Mouse (Mus musculus) limb, embryonic 11.5 days (tissue): ENCODE results near the gene Cpeb3. TPM values are rescaled to one million over a fixed set of nuclear protein-coding genes. Genes with fewer than 3 reads are reported as not detected.

Source experiments
- ATAC-seq: fragments of 200-750 bp; cut with Nextera tagmentation; 2 replicates; pipeline ENCODE4 v1.8.0; 2017; ENCODE audit warnings: low read depth; ENCODE audit not compliant: insufficient number of reproducible peaks, low FRiP score, low TSS enrichment
- DNase-seq: peaks from one replicate; pipeline ENCODE4 v3.0.0-alpha.2; 2015; ENCODE audit warnings: low spot score
- H3K27ac ChIP-seq: fragments of 300-500 bp; sonication (generic); replicated peaks from 2 replicates; pipeline ENCODE4 v1.5.1; 2014; ENCODE audit warnings: low read depth, mild to moderate bottlenecking, low read length
- H3K27me3 ChIP-seq: fragments of 300-500 bp; sonication (generic); 2 replicates; pipeline ENCODE4 v1.6.1; 2014; ENCODE audit warnings: mild to moderate bottlenecking, low read length, mixed read lengths; ENCODE audit not compliant: control insufficient read depth, insufficient read depth
- H3K36me3 ChIP-seq: fragments of 300-500 bp; sonication (generic); 2 replicates; pipeline ENCODE4 v1.6.1; 2014; ENCODE audit warnings: mild to moderate bottlenecking, low read length, moderate library complexity, mixed read lengths; ENCODE audit not compliant: control insufficient read depth, insufficient read depth
- H3K4me1 ChIP-seq: fragments of 300-500 bp; sonication (generic); 2 replicates; pipeline ENCODE4 v1.6.1; 2014; ENCODE audit warnings: low read length, mixed read lengths; ENCODE audit not compliant: control insufficient read depth, insufficient read depth
- H3K4me2 ChIP-seq: fragments of 300-500 bp; sonication (generic); 2 replicates; pipeline ENCODE4 v1.6.1; 2014; ENCODE audit warnings: low read depth, mild to moderate bottlenecking, moderate library complexity; ENCODE audit not compliant: severe bottlenecking
- H3K4me3 ChIP-seq: fragments of 300-500 bp; sonication (generic); 2 replicates; pipeline ENCODE4 v1.5.1; 2014; ENCODE audit warnings: low read depth, low read length
- H3K9ac ChIP-seq: fragments of 300-500 bp; sonication (generic); 2 replicates; pipeline ENCODE4 v1.6.1; 2014; ENCODE audit warnings: mild to moderate bottlenecking, low read length
- H3K9me3 ChIP-seq: fragments of 300-500 bp; sonication (generic); 2 replicates; pipeline ENCODE4 v1.6.1; 2016; ENCODE audit warnings: low read length; ENCODE audit not compliant: control insufficient read depth
- WGBS: fragments of 180-500 bp; shearing (Covaris S2); extraction: QIAGEN DNeasy Blood & Tissue Kit; methylation state at CpG from one replicate; pipeline ENCODE4 v1.1.7; 2014; 5-methylcytosine and 5-hydroxymethylcytosine counted together
- polyA plus RNA-seq: library from polyadenylated mRNA; unstranded; fragments of >200 nt; fragmentation: Nextera tagmentation; extraction: Ambion mirVana; gene quantifications from 2 replicates; pipeline ENCODE4 v1.2.1, GENCODE M21; 2014

The Cpeb3 gene
- polyA plus RNA-seq, 1 experiment from 2014 or later: 0.68 TPM

GRCm38 (mm10) chr19:37174716-37175435, 33.5 kb downstream of the Cpeb3 start:
- DNase-seq: peak; percentile 48
- H3K9ac ChIP-seq: peak overlapping the region; percentile 63
- H3K27ac ChIP-seq: no peak overlapping the region
- H3K27me3 ChIP-seq: peaks cover 24% of the 10 kb centered on the region
- H3K36me3 ChIP-seq: no peaks in the 10 kb centered on the region
- peak overlapping the region; percentile 100 for H3K4me2 ChIP-seq
- no peaks in the 10 kb centered on the region for H3K4me1 ChIP-seq
- H3K9me3 ChIP-seq: no peaks in the 10 kb centered on the region
- under 1% methylated on average over 36 of the region's 36 CpGs for WGBS
- peak; percentile 80; the same call in 1 of the 2 replicates for ATAC-seq
- H3K4me3 ChIP-seq: peak overlapping the region; percentile 60

DNA sequence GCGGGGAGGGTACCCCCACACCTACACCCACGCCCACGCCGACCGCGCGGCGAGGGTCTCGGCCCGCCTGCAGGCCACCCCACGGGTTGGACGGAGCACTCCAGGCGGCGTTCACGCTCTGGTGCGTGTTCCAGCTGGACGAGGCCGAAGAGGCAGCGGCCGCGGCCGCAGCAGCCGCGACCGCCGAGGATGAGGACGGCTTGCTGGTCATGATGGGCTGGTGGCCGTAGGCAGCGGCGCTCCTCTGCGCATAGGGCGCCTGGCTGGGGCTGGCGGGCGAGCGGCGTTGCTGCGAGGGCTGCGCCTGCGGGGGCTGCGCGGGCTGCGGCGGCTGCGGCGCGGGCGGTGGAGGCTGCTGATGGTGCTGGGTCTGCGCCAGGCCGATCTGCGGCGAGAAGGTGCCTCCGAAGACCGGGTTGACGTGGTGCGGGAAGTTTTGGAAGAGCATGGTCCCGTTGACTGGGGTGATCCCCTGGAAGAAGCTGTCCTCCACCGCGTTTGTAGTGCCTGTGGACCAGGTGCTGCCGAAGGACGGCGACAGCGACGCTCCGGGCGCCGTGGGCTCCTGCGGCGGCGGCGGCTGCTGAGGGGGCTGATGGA, 34.2 kb downstream of the Cpeb3 start:
- Histone ChIP-seq H3K27me3 (peaks cover 24% of the 10 kb centered on the region), H3K27ac (no peak overlapping the region), H3K4me3 (peak overlapping the region; percentile 60)

GRCm38 (mm10) chr19:37173331-37174115, 34.9 kb downstream of the Cpeb3 start:
- no peaks in the 10 kb centered on the region for H3K36me3 ChIP-seq

More for the DNA sequence above, 34.2 kb downstream of the Cpeb3 start:
- H3K9me3 ChIP-seq: no peaks in the 10 kb centered on the region
- H3K4me1 ChIP-seq: no peaks in the 10 kb centered on the region
- WGBS: under 1% methylated on average over 68 of the region's 70 CpGs
- H3K36me3 ChIP-seq: no peaks in the 10 kb centered on the region
- DNase-seq (peak; percentile 74), ATAC-seq (peak; percentile 56)
- peak overlapping the region; percentile 100 for H3K4me2 ChIP-seq
- peak overlapping the region; percentile 63 for H3K9ac ChIP-seq

DNA sequence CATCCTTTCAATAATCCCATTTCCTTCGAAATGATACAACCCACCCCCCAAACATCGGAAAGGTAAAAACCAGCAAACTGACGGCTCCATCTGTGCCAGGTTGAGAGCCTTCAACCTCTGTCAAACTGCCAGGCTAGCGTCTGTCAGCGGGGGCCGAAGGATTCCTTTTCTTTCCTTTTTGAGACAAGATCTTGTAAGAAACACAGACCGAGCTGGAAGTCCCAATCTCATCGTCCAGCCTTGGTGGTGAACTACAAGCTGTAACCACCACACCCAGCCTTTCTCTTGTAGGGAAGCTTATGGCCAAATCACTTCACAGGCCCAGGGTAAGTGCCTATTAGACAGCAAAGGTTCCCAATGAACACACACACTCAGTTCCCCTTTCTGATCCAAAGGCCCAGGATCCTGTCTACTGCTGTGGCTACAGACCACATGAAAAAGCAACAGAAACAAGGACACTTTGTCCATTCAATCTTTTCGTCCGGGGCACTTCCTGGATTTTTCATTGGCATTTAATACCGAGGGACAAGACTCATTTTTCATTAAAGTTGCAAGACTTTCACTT, 35.8 kb downstream of the Cpeb3 start:
- Histone ChIP-seq H3K27ac (no peak overlapping the region), H3K9ac (no peak overlapping the region), H3K36me3 (no peaks in the 10 kb centered on the region), H3K27me3 (peaks cover 24% of the 10 kb centered on the region), H3K4me3 (no peak overlapping the region), H3K9me3 (no peaks in the 10 kb centered on the region), H3K4me2 (no peak overlapping the region), H3K4me1 (no peaks in the 10 kb centered on the region)
- WGBS: 79% methylated on average over 11 of the region's 11 CpGs
- DNase-seq: no peak
- ATAC-seq: no peak

More at GRCm38 (mm10) chr19:37173331-37174115, 34.9 kb downstream of the Cpeb3 start:
- ATAC-seq (no peak), DNase-seq (peak; percentile 21)
- Histone ChIP-seq H3K9ac (peak overlapping the region; percentile 63), H3K4me1 (no peaks in the 10 kb centered on the region), H3K4me2 (peak overlapping the region; percentile 100), H3K27ac (no peak overlapping the region), H3K4me3 (peak overlapping the region; percentile 60), H3K27me3 (peaks cover 24% of the 10 kb centered on the region), H3K9me3 (no peaks in the 10 kb centered on the region)
- WGBS: 24% methylated on average over 20 of the region's 20 CpGs

- no peak overlapping the region for H3K4me3 ChIP-seq
- WGBS: 58% methylated on average over 1 of the region's 1 CpGs
- no peaks in the 10 kb centered on the region for H3K4me1 ChIP-seq
- H3K9ac ChIP-seq: no peak overlapping the region
- ATAC-seq (no peak), DNase-seq (no peak)
- no peaks in the 10 kb centered on the region for H3K36me3 ChIP-seq
- H3K9me3 ChIP-seq: no peaks in the 10 kb centered on the region
- no peak overlapping the region for H3K27ac ChIP-seq
- no peak overlapping the region for H3K4me2 ChIP-seq
- peaks cover 23% of the 10 kb centered on the region for H3K27me3 ChIP-seq
These were observed 36.3 kb downstream of the Cpeb3 start for GRCm38 (mm10) chr19:37172096-37172495.

- Histone ChIP-seq H3K27me3 (no peaks in the 10 kb centered on the region), H3K9me3 (no peaks in the 10 kb centered on the region), H3K9ac (no peak overlapping the region), H3K4me3 (no peak overlapping the region), H3K4me1 (no peaks in the 10 kb centered on the region), H3K36me3 (no peaks in the 10 kb centered on the region), H3K4me2 (no peak overlapping the region), H3K27ac (no peak overlapping the region)
- ATAC-seq (no peak), DNase-seq (no peak)
- 92% methylated on average over 5 of the region's 5 CpGs for WGBS
These were observed 51.5 kb downstream of the Cpeb3 start for GRCm38 (mm10) chr19:37156770-37157336.

- H3K36me3 ChIP-seq: no peaks in the 10 kb centered on the region
- H3K27me3 ChIP-seq: no peaks in the 10 kb centered on the region
- H3K4me2 ChIP-seq: no peak overlapping the region
- H3K9ac ChIP-seq: no peak overlapping the region
- WGBS: 84% methylated on average over 4 of the region's 4 CpGs
- no peak for ATAC-seq
- no peaks in the 10 kb centered on the region for H3K9me3 ChIP-seq
- no peaks in the 10 kb centered on the region for H3K4me1 ChIP-seq
- H3K4me3 ChIP-seq: no peak overlapping the region
- no peak for DNase-seq
- H3K27ac ChIP-seq: no peak overlapping the region
These were observed 52.4 kb downstream of the Cpeb3 start for GRCm38 (mm10) chr19:37156040-37156439.

DNA sequence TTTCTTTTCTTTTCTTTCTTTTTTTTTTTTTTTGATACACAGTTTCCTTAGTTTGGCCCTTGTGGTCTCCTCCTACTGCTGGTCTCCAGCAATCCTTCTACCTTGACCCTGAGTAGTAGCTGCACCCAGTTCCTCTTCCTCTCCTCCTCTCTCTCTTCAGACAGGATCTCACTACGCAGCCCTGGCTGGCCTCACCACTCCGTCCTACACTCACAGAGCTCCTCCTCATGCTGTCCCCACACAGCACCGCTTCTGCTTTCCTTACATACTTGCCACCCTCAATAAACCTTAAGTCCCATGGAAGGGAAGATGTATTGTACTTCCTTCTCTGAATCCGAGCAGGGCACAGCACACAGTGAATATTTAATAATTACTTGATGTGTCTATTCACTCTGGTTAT, 61.3 kb downstream of the Cpeb3 start:
- Histone ChIP-seq H3K9me3 (no peaks in the 10 kb centered on the region), H3K4me2 (no peak overlapping the region), H3K4me3 (no peak overlapping the region), H3K4me1 (no peaks in the 10 kb centered on the region), H3K36me3 (no peaks in the 10 kb centered on the region), H3K27me3 (no peaks in the 10 kb centered on the region), H3K27ac (no peak overlapping the region), H3K9ac (no peak overlapping the region)
- ATAC-seq: no peak
- no peak for DNase-seq
- WGBS: 75% methylated on average over 4 of the region's 4 CpGs
